Mouse (Mus musculus) megakaryocyte, embryonic 14.5 days (primary cell): ENCODE measurements around the gene Gipc2.

Experiments
- FLI1 ChIP-seq: IDR thresholded peaks from 2 replicates; pipeline ENCODE4 v1.6.1; 2012; ENCODE audit warnings: low read length, inconsistent platforms, mixed read lengths
- GATA1 ChIP-seq: IDR thresholded peaks from 3 replicates; pipeline ENCODE4 v1.6.1; 2012; ENCODE audit warnings: mixed read lengths, low read length, inconsistent platforms, borderline replicate concordance

- TF ChIP-seq GATA1 (no peak), FLI1 (no peak)
Measured at GRCm38 (mm10) chr3:152168007-152168406, 2.0 kb upstream of the Gipc2 start.
